Mouse (Mus musculus) C2C12 (cell line): ENCODE data around the gene Miga1.

ENCODE experiments used
- CEBPB ChIP-seq: IDR thresholded peaks from one replicate; pipeline ENCODE4 v1.6.1; 2011; ENCODE audit warnings: low read depth, mild to moderate bottlenecking, control low read depth, moderate library complexity
- CTCF ChIP-seq: IDR thresholded peaks from one replicate; pipeline ENCODE4 v1.5.1; 2011; ENCODE audit not compliant: control insufficient read depth, insufficient read depth, insufficient read length
- MAX ChIP-seq: IDR thresholded peaks from one replicate; pipeline ENCODE4 v1.6.1; 2011; ENCODE audit warnings: mild to moderate bottlenecking, control low read depth
- USF1 ChIP-seq: IDR thresholded peaks from one replicate; pipeline ENCODE4 v1.6.1; 2011; ENCODE audit warnings: low read depth, mild to moderate bottlenecking, control low read depth, moderate library complexity

- TF ChIP-seq CTCF (no peak), MAX (no peak), USF1 (no peak), CEBPB (no peak)
These were observed 44.3 kb downstream of the Miga1 start for GRCm38 (mm10) chr3:152295896-152296295.
